Mouse (Mus musculus) megakaryocyte-erythroid progenitor cell, adult 5-6 weeks (primary cell): ENCODE measurements around the gene Junb. TPM values are rescaled to one million over a fixed set of nuclear protein-coding genes. Genes with fewer than 3 reads are reported as not detected.

Source experiments
- ATAC-seq: replicated peaks from 2 replicates; pipeline ENCODE4 v1.8.0; 2016; ENCODE audit warnings: mild to moderate bottlenecking, inconsistent platforms; ENCODE audit not compliant: severe bottlenecking, poor library complexity, low FRiP score, low TSS enrichment
- total RNA-seq, 2 experiments: library from RNA; stranded (forward) in 1 of 2; stranded (reverse) in 1 of 2; fragments of 200-1000, 215-1000 nt in 1 of 2; fragments of >200 nt in 1 of 2; fragmentation: Nextera tagmentation in 1 of 2; gene quantifications; 2 replicates each; pipeline ENCODE4 v1.2.3; 2014 to 2017

Junb gene
- total RNA-seq, 2 experiments from 2014 or later = 4.1 to 74.2 TPM

- ATAC-seq = no peak
Observed at GRCm38 (mm10) chr8:84975434-84975833, 3.1 kb downstream of the Junb start.

GRCm38 (mm10) chr8:84974543-84975142 lies 3.9 kb downstream of the Junb start:
- ATAC-seq = no peak

GRCm38 (mm10) chr8:84973803-84974542 lies 4.5 kb downstream of the Junb start:
- ATAC-seq = no peak

GRCm38 (mm10) chr8:84973079-84973478 lies 5.4 kb downstream of the Junb start:
- no peak for ATAC-seq

DNA sequence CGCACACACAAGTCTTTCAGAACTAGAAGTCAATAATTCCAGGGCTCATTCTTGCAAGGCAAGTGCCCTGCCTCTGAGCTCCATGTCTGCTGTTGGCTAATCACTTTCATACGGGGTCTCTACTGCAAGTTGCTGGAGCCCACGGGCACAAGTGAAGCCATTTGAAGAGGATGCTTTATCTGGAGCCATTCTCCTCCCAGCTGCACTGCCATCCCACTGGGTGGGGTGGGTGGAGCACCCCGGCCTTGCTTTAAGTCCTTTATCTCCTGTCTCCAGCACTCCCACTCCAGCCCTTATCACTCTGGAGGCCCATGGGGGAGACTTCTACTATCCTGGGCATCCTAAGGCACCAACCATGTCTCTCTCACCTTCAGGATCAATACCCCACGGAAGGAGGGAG lies 7.6 kb downstream of the Junb start:
- ATAC-seq = peak; percentile 64

- ATAC-seq = no peak
Observed at GRCm38 (mm10) chr8:84970135-84970790, 8.3 kb downstream of the Junb start.

DNA sequence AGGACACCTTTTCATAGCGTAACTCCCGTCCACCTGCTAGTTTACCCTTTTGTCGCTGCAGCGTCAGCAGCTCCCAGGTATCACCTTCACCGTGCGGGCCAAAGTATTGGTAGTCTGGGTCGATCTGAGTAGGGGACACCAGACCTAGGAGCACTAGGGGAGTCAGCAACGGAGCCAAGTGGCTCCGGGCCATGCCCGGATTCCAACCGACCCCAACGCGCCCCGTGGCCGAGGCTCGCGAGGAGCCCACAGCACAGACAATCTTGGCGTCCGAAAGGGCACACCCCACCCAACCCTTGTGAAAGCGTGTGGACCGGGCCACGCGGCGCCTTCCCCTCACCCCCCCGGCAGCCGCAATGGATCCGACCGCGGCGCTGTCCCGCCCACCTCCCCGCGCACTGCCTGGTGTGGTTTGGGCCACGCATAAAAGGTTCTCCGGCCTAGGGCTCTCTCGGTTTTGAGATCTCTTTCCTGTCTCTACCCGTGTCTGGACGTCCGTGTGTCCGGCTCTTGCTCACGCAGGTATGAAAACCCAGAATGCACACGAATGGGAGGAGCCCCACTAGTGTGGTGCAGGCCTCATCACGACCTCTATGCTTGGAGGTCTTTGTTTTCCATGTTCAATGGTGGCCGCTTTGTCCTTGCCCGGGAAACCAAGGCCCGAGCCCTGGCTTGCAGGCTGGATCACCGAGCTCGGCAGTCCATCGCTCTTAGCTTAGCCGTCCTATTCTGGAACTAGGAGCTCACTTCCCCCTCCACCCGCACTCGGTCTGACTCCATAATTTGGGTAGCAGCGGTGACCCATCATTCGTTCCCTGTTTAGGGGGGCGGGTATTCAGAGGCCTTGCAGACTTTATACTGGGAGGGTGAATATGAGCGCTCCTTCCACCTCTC lies 9.0 kb downstream of the Junb start, which contains the start of the genes Gm49661, Prdx2 and Rnaseh2a:
Gene Gm49661 (minus strand): TSS at position 193 of the 894 bp plus-strand sequence.
Gene Prdx2 (plus strand): TSS at position 347 of the 894 bp plus-strand sequence.
Gene Rnaseh2a (minus strand): TSS at position 527 of the 894 bp plus-strand sequence.
- ATAC-seq = peak; percentile 31

- no peak for ATAC-seq
Observed at GRCm38 (mm10) chr8:84968650-84969049, 9.9 kb downstream of the Junb start.

- no peak for ATAC-seq
Observed at GRCm38 (mm10) chr8:84967532-84968304, 10.8 kb downstream of the Junb start.

DNA sequence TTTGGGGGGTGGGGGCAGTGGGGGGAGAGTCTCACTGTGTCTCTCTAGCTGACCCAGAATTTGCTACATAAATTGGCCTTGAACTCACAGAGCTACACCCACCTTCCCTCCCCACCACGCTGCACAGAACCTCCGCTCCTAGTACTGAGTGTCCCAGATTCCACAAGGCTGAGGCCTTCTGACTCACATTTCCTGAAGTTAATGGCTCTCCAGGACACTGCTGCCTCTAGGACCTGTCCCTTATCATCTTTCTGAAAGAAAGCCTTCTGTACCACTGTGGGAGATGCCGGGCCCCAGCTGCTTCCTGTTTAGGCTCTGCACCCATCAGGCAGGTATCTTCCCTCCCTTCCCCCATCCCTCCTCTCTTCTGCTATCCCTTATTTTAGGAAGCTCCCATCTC lies 11.9 kb downstream of the Junb start:
- ATAC-seq = no peak

- ATAC-seq = peak; percentile 80
Observed at GRCm38 (mm10) chr8:84965731-84966291, 12.7 kb downstream of the Junb start.

GRCm38 (mm10) chr8:84963952-84964351 lies 14.6 kb downstream of the Junb start:
- ATAC-seq = no peak

GRCm38 (mm10) chr8:84959811-84960210 lies 18.7 kb downstream of the Junb start:
- no peak for ATAC-seq

- peak; percentile 45 for ATAC-seq
Observed at GRCm38 (mm10) chr8:84956768-84957167, 21.8 kb downstream of the Junb start.

DNA sequence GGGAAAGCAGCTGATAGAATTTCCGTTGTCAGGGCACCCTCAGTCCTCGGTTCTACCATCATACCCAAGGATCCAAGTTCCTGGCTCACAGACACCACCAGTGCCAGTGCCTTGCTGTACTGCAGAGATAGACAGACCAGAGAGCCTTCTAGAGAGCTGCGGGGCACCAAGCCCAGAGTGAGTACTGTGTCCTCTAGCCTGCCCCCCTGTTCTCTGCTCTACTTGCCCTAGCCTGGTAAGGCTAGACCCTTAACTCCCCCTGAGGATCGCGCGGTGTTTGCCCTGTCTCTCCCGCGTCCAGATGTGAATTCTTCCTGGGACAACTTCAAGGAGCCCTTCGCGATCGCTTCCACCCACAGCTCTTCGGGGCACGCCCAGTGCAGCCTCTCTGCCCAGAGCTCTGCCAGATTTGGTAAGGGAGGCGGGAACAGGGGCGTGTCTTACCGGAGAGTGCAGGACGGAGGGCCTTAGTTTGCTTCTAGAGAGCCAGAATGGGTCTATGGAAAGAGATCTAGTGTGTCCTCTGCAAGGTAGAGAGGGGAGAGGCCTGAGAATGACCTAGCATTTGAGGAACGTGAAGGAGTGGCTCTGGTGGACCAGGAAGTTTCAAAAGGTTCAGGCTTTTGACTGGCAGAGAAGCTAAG lies 25.8 kb downstream of the Junb start:
- ATAC-seq = peak; percentile 81

- no peak for ATAC-seq
Observed at GRCm38 (mm10) chr8:84949753-84950152, 28.8 kb downstream of the Junb start.

DNA sequence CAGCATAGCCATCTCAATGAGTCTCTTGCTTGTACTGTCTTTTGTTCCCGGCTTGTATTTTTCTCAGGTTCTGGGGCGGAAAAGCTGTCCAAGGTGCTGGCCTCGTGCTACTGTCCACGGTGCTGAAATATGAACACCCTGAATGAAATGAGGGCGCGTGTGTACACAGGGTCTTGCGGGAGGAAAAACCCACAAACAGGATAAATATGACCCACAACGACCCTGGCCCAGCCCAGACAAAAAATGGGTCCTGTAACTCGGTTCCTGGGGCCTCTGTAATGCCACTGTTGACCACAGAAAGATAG lies 31.3 kb downstream of the Junb start:
- peak; percentile 59 for ATAC-seq
